Mouse (Mus musculus) midbrain, embryonic 11.5 days (tissue): Measurements from ENCODE around the gene Sec16a. TPM values are rescaled to one million over a fixed set of nuclear protein-coding genes. Genes with fewer than 3 reads are reported as not detected.

Experiments used
- ATAC-seq: fragments of 200-750 bp; cut with Nextera tagmentation; 2 replicates; pipeline ENCODE4 v1.8.0; 2017; ENCODE audit warnings: moderate TSS enrichment, moderate library complexity; ENCODE audit not compliant: low FRiP score
- DNase-seq: peaks from one replicate; pipeline ENCODE4 v3.0.0; 2015; ENCODE audit warnings: low spot score; ENCODE audit errors: missing footprints
- H3K27ac ChIP-seq: fragments of 300-500 bp; sonication (generic); 2 replicates; pipeline ENCODE4 v1.5.1; 2014; ENCODE audit warnings: low read depth, low read length
- H3K27me3 ChIP-seq: fragments of 300-500 bp; sonication (generic); 2 replicates; pipeline ENCODE4 v1.6.1; 2014; ENCODE audit warnings: mild to moderate bottlenecking, low read length, moderate library complexity, mixed read lengths; ENCODE audit not compliant: control insufficient read depth, insufficient read depth
- H3K36me3 ChIP-seq: fragments of 300-500 bp; sonication (generic); 2 replicates; pipeline ENCODE4 v1.6.1; 2014; ENCODE audit warnings: mild to moderate bottlenecking, low read length, moderate library complexity, mixed read lengths; ENCODE audit not compliant: control insufficient read depth, insufficient read depth
- H3K4me1 ChIP-seq: fragments of 300-500 bp; sonication (generic); 2 replicates; pipeline ENCODE4 v1.6.1; 2014; ENCODE audit warnings: low read length; ENCODE audit not compliant: control insufficient read depth, insufficient read depth
- H3K4me2 ChIP-seq: fragments of 300-500 bp; sonication (generic); 2 replicates; pipeline ENCODE4 v1.6.1; 2014; ENCODE audit warnings: mild to moderate bottlenecking, moderate library complexity
- H3K4me3 ChIP-seq: fragments of 300-500 bp; sonication (generic); 2 replicates; pipeline ENCODE4 v1.5.1; 2014; ENCODE audit warnings: low read depth, low read length
- H3K9ac ChIP-seq: fragments of 300-500 bp; sonication (generic); 2 replicates; pipeline ENCODE4 v1.6.1; 2014; ENCODE audit warnings: low read length
- H3K9me3 ChIP-seq: fragments of 300-500 bp; sonication (generic); 2 replicates; pipeline ENCODE4 v1.6.1; 2016; ENCODE audit warnings: low read length; ENCODE audit not compliant: control insufficient read depth
- WGBS: fragments of 180-500 bp; shearing (Covaris S2); extraction: QIAGEN DNeasy Blood & Tissue Kit; methylation state at CpG from one replicate; pipeline ENCODE4 v1.1.7; 2014; 5-methylcytosine and 5-hydroxymethylcytosine counted together
- polyA plus RNA-seq: library from polyadenylated mRNA; unstranded; fragments of >200 nt; fragmentation: Nextera tagmentation; extraction: Ambion mirVana; gene quantifications from 2 replicates; pipeline ENCODE4 v1.2.1, GENCODE M21; 2014

Gene Sec16a
- polyA plus RNA-seq, 1 experiment from 2014 or later = 28.2 TPM

DNA sequence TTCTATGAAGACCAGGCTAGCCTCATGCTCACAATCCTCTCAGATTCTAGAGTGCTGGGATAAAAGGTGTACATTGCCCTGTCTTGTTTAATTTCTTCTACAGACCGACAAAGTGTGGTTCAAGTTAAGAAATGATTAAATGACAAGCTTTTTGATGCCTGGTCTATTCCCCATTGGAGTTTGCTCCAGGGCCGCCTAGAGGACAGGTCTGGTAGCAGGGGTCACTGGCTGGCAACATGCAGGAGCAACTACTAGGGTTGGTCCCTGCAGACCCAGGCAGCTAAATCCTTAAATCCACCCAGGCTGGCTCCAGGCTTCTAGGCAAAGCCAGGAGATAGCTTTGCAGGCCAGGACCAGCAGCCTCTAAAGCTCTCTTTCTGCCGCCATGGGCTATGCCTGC lies 18.0 kb upstream of the Sec16a start:
- Histone ChIP-seq H3K27me3 (no peaks in the 10 kb centered on the region), H3K4me1 (no peaks in the 10 kb centered on the region), H3K36me3 (peaks cover 57% of the 10 kb centered on the region), H3K4me3 (no peak overlapping the region), H3K4me2 (no peak overlapping the region), H3K9me3 (no peaks in the 10 kb centered on the region), H3K27ac (no peak overlapping the region), H3K9ac (no peak overlapping the region)
- WGBS = 84% methylated on average over 3 of the region's 3 CpGs
- no peak for ATAC-seq
- DNase-seq = no peak

DNA sequence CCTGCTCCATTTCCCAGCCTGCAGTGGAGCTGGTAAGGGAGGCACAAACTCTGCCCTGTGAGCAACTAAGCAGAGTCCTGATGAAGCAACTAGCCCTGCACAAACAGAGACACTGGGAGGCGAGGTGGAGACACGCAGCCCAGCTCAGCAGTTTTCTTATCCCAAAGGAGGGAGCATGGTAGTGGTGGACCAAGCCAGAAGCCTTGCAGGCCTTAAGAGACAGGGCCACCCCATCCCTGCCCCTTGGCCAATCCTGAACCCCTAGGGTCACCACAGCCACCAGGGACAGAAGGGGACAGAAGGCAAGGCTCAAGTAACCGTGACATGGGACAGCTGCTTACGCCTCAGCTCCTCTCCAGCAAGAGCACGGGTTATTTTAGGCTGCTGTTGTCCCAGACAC lies 16.7 kb upstream of the Sec16a start:
- Histone ChIP-seq H3K4me2 (no peak overlapping the region), H3K4me1 (no peaks in the 10 kb centered on the region), H3K27ac (no peak overlapping the region), H3K36me3 (peaks cover 44% of the 10 kb centered on the region), H3K9ac (no peak overlapping the region), H3K9me3 (no peaks in the 10 kb centered on the region), H3K27me3 (no peaks in the 10 kb centered on the region), H3K4me3 (no peak overlapping the region)
- ATAC-seq = no peak
- DNase-seq = no peak
- WGBS = 90% methylated on average over 5 of the region's 5 CpGs

DNA sequence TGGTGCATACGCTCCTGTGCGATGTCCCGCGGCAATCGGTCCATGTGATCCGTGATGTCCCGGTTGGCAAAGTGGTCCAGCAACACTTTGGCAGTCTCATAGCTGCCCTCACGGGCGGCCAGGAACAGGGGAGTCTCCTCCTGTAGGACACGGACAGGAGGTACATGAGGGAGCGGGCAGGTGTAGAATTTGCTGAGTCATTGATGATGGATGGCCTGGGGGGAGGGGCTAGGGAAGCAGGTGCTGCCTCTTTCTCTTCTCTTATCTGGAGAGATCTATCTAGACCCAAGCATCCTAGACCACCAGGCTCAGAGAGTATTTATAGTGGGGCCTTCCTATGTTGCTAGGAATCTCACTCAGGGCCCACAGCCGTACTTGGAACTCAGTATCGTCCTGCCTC lies 15.8 kb upstream of the Sec16a start:
- 90% methylated on average over 13 of the region's 13 CpGs for WGBS
- no peak for DNase-seq
- no peak overlapping the region for H3K9ac ChIP-seq
- H3K4me1 ChIP-seq = no peaks in the 10 kb centered on the region
- peaks cover 41% of the 10 kb centered on the region for H3K36me3 ChIP-seq
- no peak overlapping the region for H3K27ac ChIP-seq
- no peak overlapping the region for H3K4me2 ChIP-seq
- no peak for ATAC-seq
- H3K9me3 ChIP-seq = no peaks in the 10 kb centered on the region
- no peak overlapping the region for H3K4me3 ChIP-seq
- H3K27me3 ChIP-seq = no peaks in the 10 kb centered on the region

DNA sequence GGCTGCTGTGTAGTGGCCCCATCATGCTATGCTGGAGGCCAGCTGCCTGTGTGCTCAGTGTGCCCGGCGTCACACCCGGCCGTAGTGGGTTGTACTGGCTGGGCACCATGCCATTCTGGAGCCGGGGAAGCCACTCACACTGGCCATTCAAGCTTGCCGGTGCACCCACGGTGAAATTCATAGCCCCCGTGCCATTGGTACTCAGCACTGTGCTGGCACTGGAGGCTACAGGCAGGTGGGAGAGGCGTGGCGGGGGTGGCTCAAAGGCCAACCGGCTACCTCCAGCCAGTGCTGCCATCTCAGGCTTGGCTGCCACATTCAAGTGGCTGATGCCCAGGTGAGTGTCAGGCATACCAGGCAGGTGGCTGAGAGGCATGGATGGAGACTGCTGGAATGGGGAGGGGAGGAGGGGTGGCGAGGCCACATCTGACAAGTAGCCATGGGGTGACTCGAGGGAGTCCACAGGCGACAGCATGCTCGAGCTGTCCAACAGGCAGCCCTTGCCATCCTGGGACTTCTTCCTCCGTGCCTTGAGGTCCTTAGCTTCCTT lies 15.2 kb upstream of the Sec16a start:
- H3K4me3 ChIP-seq = no peak overlapping the region
- H3K4me2 ChIP-seq = no peak overlapping the region
- H3K9ac ChIP-seq = no peak overlapping the region
- H3K36me3 ChIP-seq = peaks cover 41% of the 10 kb centered on the region
- ATAC-seq = peak; percentile 7; the same call in 1 of the 2 replicates
- no peaks in the 10 kb centered on the region for H3K27me3 ChIP-seq
- no peaks in the 10 kb centered on the region for H3K4me1 ChIP-seq
- 94% methylated on average over 16 of the region's 16 CpGs for WGBS
- DNase-seq = no peak
- no peaks in the 10 kb centered on the region for H3K9me3 ChIP-seq
- H3K27ac ChIP-seq = no peak overlapping the region

DNA sequence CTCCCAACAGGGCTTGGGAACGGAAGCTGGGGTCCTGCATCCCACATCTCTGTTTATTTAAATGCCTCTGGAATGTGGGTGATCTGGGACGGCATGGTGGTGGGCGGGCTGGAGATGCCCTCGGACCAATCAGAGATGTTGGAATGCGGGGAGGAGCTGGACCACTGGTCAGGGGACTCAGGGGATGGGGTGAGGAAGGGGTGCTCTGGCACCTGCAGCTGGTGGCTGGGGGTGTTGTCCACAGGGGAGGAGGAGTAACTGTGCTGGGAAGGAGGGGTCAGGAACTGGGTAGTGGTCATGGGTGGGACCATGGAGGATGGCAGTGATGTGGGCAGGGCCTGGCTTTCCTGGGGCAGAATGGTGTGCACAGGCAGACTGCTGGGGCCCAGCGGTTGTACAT lies 14.5 kb upstream of the Sec16a start:
- no peak overlapping the region for H3K9ac ChIP-seq
- peaks cover 37% of the 10 kb centered on the region for H3K36me3 ChIP-seq
- no peak overlapping the region for H3K4me3 ChIP-seq
- 37% methylated on average over 6 of the region's 6 CpGs for WGBS
- H3K27ac ChIP-seq = no peak overlapping the region
- H3K9me3 ChIP-seq = no peaks in the 10 kb centered on the region
- no peaks in the 10 kb centered on the region for H3K27me3 ChIP-seq
- H3K4me1 ChIP-seq = no peaks in the 10 kb centered on the region
- no peak overlapping the region for H3K4me2 ChIP-seq
- peak; percentile 27; the same call in 1 of the 2 replicates for ATAC-seq
- no peak for DNase-seq

DNA sequence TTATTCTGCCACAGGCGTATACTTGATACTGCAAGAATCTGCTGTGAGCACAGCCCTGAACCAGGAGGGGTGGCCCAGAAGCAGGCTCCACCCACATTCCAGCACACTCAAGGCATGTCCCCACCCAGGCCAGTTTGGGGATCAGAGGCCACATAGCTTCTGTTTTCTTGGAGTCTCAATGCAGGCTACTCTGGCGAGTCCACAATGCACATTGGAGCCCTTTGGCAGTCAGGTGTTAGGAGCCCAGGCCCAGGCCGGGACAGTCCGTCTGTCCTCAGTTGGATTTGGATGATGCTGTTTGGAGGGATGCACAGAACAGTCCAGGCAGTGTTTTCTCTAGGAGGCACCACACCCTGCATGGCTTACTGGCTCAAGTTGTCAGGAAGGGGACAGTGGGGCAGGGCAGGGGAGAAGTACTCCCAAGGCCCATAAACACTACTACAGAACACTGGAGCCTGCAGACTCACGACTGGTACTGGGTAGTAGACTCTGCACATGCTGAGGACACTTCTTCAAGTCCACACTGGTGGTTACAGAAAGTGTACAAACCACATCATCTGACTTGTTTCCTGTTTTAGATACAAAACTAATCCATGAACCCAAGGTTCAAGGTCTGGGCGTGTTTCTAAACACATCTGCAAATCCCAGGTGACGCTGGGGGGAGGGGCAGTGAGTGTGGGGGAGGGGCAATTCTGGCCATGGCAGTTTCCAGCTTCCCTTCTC lies 13.5 kb upstream of the Sec16a start:
- no peak overlapping the region for H3K9ac ChIP-seq
- H3K4me2 ChIP-seq = no peak overlapping the region
- H3K4me1 ChIP-seq = no peaks in the 10 kb centered on the region
- ATAC-seq (peak; percentile 17; the same call in 1 of the 2 replicates), DNase-seq (no peak)
- no peaks in the 10 kb centered on the region for H3K9me3 ChIP-seq
- 43% methylated on average over 7 of the region's 7 CpGs for WGBS
- no peak overlapping the region for H3K4me3 ChIP-seq
- H3K27me3 ChIP-seq = no peaks in the 10 kb centered on the region
- H3K27ac ChIP-seq = no peak overlapping the region
- H3K36me3 ChIP-seq = peaks cover 34% of the 10 kb centered on the region

DNA sequence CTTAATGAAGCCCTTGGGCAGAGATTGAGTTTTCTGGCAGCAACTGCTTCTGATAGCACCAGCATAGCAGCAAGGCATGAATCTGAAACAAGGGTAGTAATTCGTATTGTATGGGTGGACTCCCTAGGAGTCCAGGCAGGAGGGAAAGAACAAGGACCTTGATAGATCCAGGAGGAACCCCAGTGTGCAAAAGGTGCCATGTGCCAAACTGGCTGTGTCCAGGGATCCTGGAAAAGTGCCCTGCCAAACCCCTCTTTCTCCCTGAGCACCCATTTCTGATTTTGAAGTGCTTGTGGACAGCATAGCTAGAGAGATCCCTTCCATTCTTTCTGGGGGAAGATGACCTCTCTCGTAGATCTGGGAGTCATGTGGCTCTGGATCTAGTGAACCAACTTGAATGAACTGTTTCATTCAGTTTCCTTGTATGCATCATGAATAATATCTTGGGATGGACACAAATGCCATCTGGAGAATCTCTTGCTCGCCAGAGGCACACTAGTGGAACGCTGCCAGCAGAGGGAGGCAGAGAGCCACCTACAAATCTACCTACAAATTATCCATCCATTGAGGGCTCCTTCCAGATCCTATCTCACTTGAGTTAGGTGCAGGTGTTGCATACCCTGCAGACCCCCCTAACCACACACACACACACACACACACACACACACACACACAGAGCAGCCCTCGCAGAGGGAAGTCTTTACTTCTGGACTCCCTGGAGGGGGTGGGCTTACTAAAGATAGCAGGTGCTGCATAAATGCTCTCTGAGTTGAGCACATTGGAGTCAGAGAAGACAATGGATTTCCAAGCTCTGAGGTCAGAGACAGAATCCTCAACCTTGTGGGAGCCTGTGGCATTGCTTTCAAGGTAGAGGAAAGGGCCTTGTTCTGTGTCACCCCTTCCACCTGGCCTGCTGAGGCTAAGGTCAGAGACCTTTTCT lies 4.4 kb upstream of the Sec16a start:
- H3K9ac ChIP-seq = no peak overlapping the region
- peaks cover 15% of the 10 kb centered on the region for H3K4me1 ChIP-seq
- ATAC-seq = no peak

DNA sequence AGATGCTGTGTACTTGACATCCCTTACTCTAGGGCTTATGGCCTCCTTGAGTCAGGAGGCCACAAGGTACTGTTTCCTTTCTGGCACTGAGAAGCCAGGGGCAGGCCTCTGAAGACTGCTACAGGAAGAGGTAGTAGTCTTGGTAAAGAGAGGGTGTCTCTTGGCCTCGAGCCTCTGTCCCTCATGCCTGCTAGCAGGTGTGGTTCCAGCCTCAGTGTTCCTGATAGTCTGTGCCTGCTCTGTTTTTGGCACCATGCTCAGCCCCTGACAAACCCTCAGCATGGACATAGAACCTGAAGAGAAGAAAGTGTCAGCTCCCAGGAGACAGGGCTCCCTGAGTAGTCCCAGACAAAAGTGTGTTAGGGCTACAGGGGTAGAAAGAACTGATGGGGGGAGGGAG lies 2.4 kb upstream of the Sec16a start:
- ATAC-seq (no peak), DNase-seq (no peak)
- no peaks in the 10 kb centered on the region for H3K36me3 ChIP-seq
- H3K9me3 ChIP-seq = no peaks in the 10 kb centered on the region
- H3K4me3 ChIP-seq = no peak overlapping the region
- no peaks in the 10 kb centered on the region for H3K27me3 ChIP-seq
- 94% methylated on average over 1 of the region's 1 CpGs for WGBS
- no peak overlapping the region for H3K9ac ChIP-seq
- H3K4me2 ChIP-seq = no peak overlapping the region
- peaks cover 27% of the 10 kb centered on the region for H3K4me1 ChIP-seq
- H3K27ac ChIP-seq = no peak overlapping the region

More for the DNA sequence above, 4.4 kb upstream of the Sec16a start:
- DNase-seq = peak; percentile 95
- no peaks in the 10 kb centered on the region for H3K9me3 ChIP-seq
- no peak overlapping the region for H3K27ac ChIP-seq
- no peaks in the 10 kb centered on the region for H3K36me3 ChIP-seq
- H3K27me3 ChIP-seq = no peaks in the 10 kb centered on the region
- no peak overlapping the region for H3K4me3 ChIP-seq
- no peak overlapping the region for H3K4me2 ChIP-seq
- 22% methylated on average over 5 of the region's 5 CpGs for WGBS

DNA sequence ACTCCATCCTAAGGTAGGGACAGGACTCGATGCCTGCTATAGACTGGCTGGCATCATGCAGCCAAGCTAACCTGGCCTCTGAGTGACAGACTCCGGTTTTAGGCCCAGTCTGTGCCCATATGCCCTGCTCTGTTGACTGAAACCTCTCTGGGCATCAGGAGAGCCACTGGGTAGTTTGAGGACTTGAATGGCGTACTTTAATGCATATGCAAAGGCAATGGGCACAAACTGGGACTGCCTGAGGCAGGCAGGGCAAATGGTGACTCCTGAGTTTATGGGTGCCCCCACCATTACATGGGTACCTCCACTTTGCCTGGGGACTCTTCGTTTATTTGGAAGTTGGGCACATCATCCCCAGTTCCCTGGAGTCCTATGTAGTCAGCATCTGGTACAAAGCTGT lies 1.7 kb upstream of the Sec16a start:
- H3K4me1 ChIP-seq = peaks cover 27% of the 10 kb centered on the region
- no peaks in the 10 kb centered on the region for H3K9me3 ChIP-seq
- WGBS = 75% methylated on average over 4 of the region's 4 CpGs
- peak overlapping the region; percentile 79 for H3K4me2 ChIP-seq
- H3K9ac ChIP-seq = peak overlapping the region; percentile 67
- H3K27ac ChIP-seq = no peak overlapping the region
- DNase-seq (no peak), ATAC-seq (no peak)
- H3K27me3 ChIP-seq = no peaks in the 10 kb centered on the region
- H3K4me3 ChIP-seq = peak overlapping the region; percentile 78
- H3K36me3 ChIP-seq = no peaks in the 10 kb centered on the region
